Mouse (Mus musculus) G1E (cell line): ENCODE measurements around the gene Ccdc151. TPM values are rescaled to one million over a fixed set of nuclear protein-coding genes. Genes with fewer than 3 reads are reported as not detected.

Experiments
- ATAC-seq: 2 replicates; pipeline ENCODE4 v1.8.0; 2016; ENCODE audit warnings: mild to moderate bottlenecking; ENCODE audit not compliant: insufficient number of reproducible peaks, poor library complexity, low FRiP score, severe bottlenecking; ENCODE audit errors: extremely low read depth
- DNase-seq: peaks from one replicate; pipeline ENCODE4 v3.0.0; 2012; ENCODE audit warnings: low spot score
- H3K27me3 ChIP-seq: 2 replicates; pipeline ENCODE4 v1.6.1; 2012; ENCODE audit warnings: mild to moderate bottlenecking, low read length, inconsistent platforms; ENCODE audit not compliant: insufficient read depth
- H3K36me3 ChIP-seq: replicated peaks from 2 replicates; pipeline ENCODE3; 2012; ENCODE audit warnings: mild to moderate bottlenecking, inconsistent platforms
- H3K4me1 ChIP-seq: 2 replicates; pipeline ENCODE4 v1.6.1; 2012; ENCODE audit warnings: low read depth, low read length, inconsistent platforms, mixed read lengths; ENCODE audit not compliant: insufficient read depth
- H3K4me3 ChIP-seq: 2 replicates; pipeline ENCODE4 v1.5.1; 2012; ENCODE audit warnings: low read depth, mild to moderate bottlenecking, inconsistent platforms, low read length, moderate library complexity, mixed read lengths
- H3K9me3 ChIP-seq: replicated peaks from 2 replicates; pipeline ENCODE4 v1.6.1; 2012; ENCODE audit warnings: inconsistent platforms
- CTCF ChIP-seq: IDR thresholded peaks from 2 replicates; pipeline ENCODE4 v1.5.1; 2012; ENCODE audit warnings: low read depth, low read length, inconsistent platforms, mixed read lengths
- GATA1 ChIP-seq: IDR thresholded peaks from 2 replicates; pipeline ENCODE4 v1.6.1; 2012; ENCODE audit warnings: borderline replicate concordance, low read length, inconsistent platforms, mixed read lengths
- GATA2 ChIP-seq: IDR thresholded peaks from 2 replicates; pipeline ENCODE4 v1.6.1; 2012; ENCODE audit warnings: low read depth, low read length, inconsistent platforms, borderline replicate concordance
- POLR2AphosphoS5 ChIP-seq: IDR thresholded peaks from 2 replicates; pipeline ENCODE4 v1.6.1; 2012; ENCODE audit warnings: low read depth, low read length, inconsistent platforms; ENCODE audit not compliant: insufficient replicate concordance
- TAL1 ChIP-seq: conservative IDR thresholded peaks from 2 replicates; pipeline ENCODE4 v1.6.1; 2012; ENCODE audit warnings: low read depth, low read length, inconsistent platforms, mixed read lengths
- polyA plus RNA-seq: library from polyadenylated mRNA; stranded (reverse); fragments of >175 nt; gene quantifications from 2 replicates; pipeline ENCODE4 v1.2.3, GENCODE M21; 2012
- total RNA-seq, 2 experiments: library from RNA; stranded (forward) in 1 of 2; stranded (reverse) in 1 of 2; fragments of 200-1000 nt in 1 of 2; fragments of >200 nt in 1 of 2; fragmentation: Nextera tagmentation in 1 of 2; gene quantifications; 2 replicates each; pipeline ENCODE4 v1.2.3; 2014 to 2017

Gene Ccdc151
- total and polyA plus RNA-seq, 3 experiments = 0.08 to 0.22 TPM; not detected in 1

DNA sequence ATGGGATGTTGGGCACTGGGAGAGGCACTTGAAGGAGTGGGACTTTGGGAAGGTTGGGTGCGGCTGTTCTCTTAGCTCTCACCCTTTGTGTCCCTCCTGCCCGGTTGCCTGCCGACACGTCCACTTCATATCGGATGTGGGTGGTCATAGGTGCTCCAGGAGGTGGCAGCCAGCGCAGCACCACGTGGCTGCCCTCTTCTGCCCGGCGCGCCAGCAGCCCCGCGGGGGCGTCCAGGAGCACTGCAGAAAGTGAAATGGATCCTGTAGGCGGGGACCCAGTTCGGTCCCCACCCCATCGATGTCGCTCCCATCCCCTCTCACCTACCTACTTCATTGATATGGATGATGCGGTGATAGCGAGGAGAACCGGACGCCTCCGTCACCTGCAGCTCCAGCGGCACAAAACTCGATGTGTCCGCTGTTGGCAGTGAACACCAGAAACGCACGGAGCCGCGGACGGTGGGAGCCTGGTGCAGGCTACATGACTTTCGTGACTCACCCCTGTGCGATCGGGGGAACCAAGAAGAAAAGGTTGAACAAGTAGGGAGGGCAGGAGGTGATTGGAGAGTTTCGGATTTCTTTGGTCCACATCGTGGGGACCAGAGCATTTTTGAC is 41.0 kb downstream of the Ccdc151 start:
- no peak for ATAC-seq
- peak; percentile 60 for DNase-seq
- Histone ChIP-seq H3K36me3 (peaks cover 49% of the 10 kb centered on the region), H3K9me3 (no peaks in the 10 kb centered on the region), H3K4me3 (peak overlapping the region; percentile 76), H3K27me3 (no peaks in the 10 kb centered on the region), H3K4me1 (peaks cover 73% of the 10 kb centered on the region)
- TF ChIP-seq CTCF (no peak), GATA2 (no peak), TAL1 (no peak), GATA1 (no peak), POLR2AphosphoS5 (no peak)

DNA sequence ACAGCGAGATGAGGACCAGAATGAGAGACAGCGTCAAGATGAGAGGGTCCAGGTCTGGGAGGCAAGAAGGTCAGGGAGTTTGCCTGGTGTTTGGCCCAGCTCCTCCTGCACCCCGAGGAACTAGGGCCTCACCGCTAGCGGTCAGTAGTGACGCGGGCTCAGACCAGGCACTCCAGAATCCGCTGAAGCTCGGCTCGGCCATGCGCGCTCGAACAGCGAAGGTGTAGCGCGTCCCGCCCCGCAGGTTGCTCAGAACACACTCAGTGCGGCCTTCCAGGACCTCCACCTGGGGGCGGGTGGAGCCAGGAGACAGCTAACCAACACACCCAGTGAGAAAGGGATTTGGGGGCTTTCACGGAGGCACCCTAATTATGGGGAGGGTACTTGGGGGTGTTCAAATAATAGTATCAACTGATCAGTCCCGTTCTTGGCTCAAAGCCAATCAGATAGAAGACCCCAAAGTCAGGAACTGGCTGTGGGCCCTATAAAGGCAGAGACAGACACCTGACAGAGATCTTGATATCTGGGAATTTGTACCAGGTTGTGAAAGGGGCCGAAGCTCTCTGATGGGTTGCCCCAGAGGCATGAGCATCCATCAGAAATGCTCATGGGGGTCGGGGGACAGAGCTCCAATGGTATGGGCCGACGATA is 41.8 kb downstream of the Ccdc151 start:
- H3K4me3 ChIP-seq = peak overlapping the region; percentile 76

DNA sequence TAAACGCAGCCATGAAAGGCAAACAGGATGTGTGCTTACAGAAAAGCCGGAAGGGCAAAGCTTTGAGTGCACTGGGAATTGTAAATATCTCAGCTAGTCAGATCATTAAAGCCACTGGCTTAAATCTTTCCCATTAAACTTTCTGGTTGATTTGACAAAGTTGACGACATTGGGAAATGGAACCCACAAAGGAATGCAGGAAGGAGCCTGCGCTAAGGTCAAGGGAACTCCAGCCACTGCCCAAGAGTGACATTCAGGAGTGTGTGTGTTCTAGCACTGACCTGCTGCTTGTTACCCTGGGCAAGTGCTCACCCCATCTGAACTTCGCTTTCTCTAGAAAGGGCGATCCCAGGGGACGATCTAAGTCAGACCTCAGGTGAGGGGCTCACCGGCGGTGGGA is 42.3 kb downstream of the Ccdc151 start:
- Histone ChIP-seq H3K36me3 (peaks cover 49% of the 10 kb centered on the region), H3K27me3 (no peaks in the 10 kb centered on the region), H3K4me1 (peaks cover 75% of the 10 kb centered on the region), H3K4me3 (peak overlapping the region; percentile 76), H3K9me3 (no peaks in the 10 kb centered on the region)
- ATAC-seq (no peak), DNase-seq (no peak)
- TF ChIP-seq GATA1 (no peak), GATA2 (no peak), POLR2AphosphoS5 (no peak), CTCF (no peak), TAL1 (no peak)

More for the DNA sequence above, 41.8 kb downstream of the Ccdc151 start:
- H3K4me1 ChIP-seq = peaks cover 73% of the 10 kb centered on the region
- H3K36me3 ChIP-seq = peaks cover 49% of the 10 kb centered on the region
- H3K9me3 ChIP-seq = no peaks in the 10 kb centered on the region
- H3K27me3 ChIP-seq = no peaks in the 10 kb centered on the region
- TF ChIP-seq GATA2 (no peak), CTCF (no peak), TAL1 (no peak), POLR2AphosphoS5 (no peak), GATA1 (no peak)
- ATAC-seq (no peak), DNase-seq (peak; percentile 29)

DNA sequence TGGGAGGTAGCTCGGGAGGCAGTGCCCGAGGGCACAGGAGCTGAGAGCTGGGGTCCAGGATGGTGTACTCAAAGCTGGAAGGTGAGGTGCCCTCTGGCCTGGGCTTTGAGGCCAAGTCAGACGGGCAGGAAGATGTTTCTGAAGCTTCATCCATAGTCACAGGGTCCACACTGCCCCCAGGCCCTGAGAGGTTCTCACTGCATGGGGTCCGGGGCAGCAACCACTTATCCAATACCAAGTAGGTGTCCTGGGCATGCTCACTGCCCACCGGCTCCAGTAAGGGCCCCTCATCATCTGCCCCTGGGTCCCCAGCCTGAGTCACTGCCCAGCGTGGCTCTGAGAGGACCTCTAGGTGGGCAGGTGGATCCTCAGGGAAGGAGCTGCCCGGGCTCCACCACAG is 43.2 kb downstream of the Ccdc151 start:
- Histone ChIP-seq H3K4me1 (peaks cover 79% of the 10 kb centered on the region), H3K27me3 (no peaks in the 10 kb centered on the region), H3K36me3 (peaks cover 49% of the 10 kb centered on the region), H3K9me3 (no peaks in the 10 kb centered on the region), H3K4me3 (peak overlapping the region; percentile 76; the same call in 1 of the 2 replicates)
- TF ChIP-seq POLR2AphosphoS5 = no peak
- no peak for TF ChIP-seq GATA2
- TF ChIP-seq CTCF = no peak
- no peak for TF ChIP-seq TAL1
- TF ChIP-seq GATA1 = no peak
- DNase-seq (no peak), ATAC-seq (no peak)

DNA sequence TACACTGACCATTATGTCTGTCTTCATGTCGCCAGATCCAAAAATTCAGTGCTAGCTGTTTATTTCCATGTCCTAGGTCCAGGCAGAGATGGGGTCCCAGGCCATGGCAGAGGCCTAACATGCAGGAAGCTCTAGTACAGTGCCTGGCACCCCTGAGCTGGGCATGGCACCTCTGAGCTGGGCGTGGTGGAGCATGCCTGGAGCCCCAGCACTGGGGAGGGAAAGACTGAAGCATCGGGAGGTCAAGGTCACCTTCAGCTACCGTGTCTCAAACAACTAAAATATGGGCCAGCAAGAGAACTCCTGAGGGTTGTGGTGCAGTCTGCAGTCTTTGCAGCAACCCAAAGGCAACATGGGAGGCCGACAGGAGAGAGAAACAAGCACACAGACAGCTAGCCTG is 44.1 kb downstream of the Ccdc151 start:
- DNase-seq (no peak), ATAC-seq (no peak)
- peak overlapping the region; percentile 33; the same call in 1 of the 2 replicates for H3K4me3 ChIP-seq
- H3K27me3 ChIP-seq = no peaks in the 10 kb centered on the region
- TF ChIP-seq CTCF (no peak), POLR2AphosphoS5 (no peak), GATA2 (no peak), TAL1 (no peak), GATA1 (no peak)
- peaks cover 51% of the 10 kb centered on the region for H3K36me3 ChIP-seq
- no peaks in the 10 kb centered on the region for H3K9me3 ChIP-seq
- H3K4me1 ChIP-seq = peaks cover 71% of the 10 kb centered on the region

DNA sequence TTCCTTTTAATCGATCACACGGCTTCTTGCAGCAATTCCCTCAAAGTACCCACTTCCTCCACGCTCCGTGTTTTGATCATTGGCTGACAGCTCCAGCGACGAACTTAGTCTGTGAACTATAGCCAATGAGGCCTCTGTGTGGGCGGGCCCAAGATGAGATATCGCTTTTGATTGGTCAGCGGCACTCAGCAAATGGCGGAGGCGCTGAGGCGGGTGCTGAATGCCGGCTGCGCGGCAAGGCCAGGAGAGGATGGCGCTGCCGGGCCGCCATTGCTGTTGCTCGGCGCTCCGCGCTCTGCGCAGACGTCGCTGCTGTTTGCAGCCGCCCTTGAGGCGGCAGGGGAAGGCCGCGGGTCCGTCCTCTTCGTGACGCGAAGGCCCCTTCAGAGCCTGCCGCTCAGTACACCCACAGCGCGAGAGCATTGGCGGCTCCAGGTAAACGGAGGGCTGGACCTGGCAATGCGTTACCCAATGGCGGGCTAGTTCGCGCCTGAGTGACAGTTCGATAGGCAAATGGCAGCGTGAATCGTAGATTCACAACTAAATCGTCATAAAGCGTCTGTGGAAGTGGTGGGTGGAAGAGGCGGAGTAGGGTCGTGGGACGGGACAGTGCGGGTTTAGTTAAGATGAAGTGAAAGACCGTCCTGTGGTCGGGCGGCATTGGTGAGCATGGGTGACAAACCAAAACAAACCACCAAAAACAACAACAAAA is 46.7 kb downstream of the Ccdc151 start, which contains the start of gene Swsap1:
TSS of gene Swsap1 (plus strand) at position 186 of the 712 bp plus-strand sequence.
- peak within 1 kb of the TSS; percentile 75 for H3K4me3 ChIP-seq
- H3K36me3 ChIP-seq = peaks cover 40% of the 10 kb centered on the region
- peaks cover 52% of the 10 kb centered on the region for H3K4me1 ChIP-seq
- DNase-seq (peak; percentile 95), ATAC-seq (peak; percentile 82)
- no peaks in the 10 kb centered on the region for H3K9me3 ChIP-seq
- H3K27me3 ChIP-seq = no peaks in the 10 kb centered on the region
- no peak for TF ChIP-seq TAL1
- TF ChIP-seq POLR2AphosphoS5 = no peak
- no peak for TF ChIP-seq GATA1
- TF ChIP-seq GATA2 = no peak
- TF ChIP-seq CTCF = no peak
